Mouse (Mus musculus) olfactory bulb, adult 2 months (tissue): ENCODE measurements around the gene Tom1. TPM values are rescaled to one million over a fixed set of nuclear protein-coding genes. Genes with fewer than 3 reads are reported as not detected.

ENCODE experiments used
- H3K27ac ChIP-seq: fragments of 200-500 bp; 2 replicates; pipeline ENCODE4 v1.5.1; 2012; ENCODE audit warnings: low read depth, low read length; ENCODE audit not compliant: insufficient read depth
- H3K4me1 ChIP-seq: fragments of 200-500 bp; 2 replicates; pipeline ENCODE4 v1.6.1; 2012; ENCODE audit warnings: low read length; ENCODE audit not compliant: control insufficient read depth, insufficient read depth
- H3K4me3 ChIP-seq: fragments of 200-500 bp; 2 replicates; pipeline ENCODE4 v1.5.1; 2012; ENCODE audit warnings: mild to moderate bottlenecking, low read depth, low read length, moderate library complexity; ENCODE audit not compliant: insufficient read depth
- CTCF ChIP-seq: fragments of 200-500 bp; IDR thresholded peaks from 2 replicates; pipeline ENCODE4 v1.5.1; 2012; ENCODE audit warnings: low read depth, mild to moderate bottlenecking, low read length, moderate library complexity; ENCODE audit not compliant: insufficient read depth
- POLR2A ChIP-seq: fragments of 200-500 bp; IDR thresholded peaks from 2 replicates; pipeline ENCODE4 v1.6.1; 2012; ENCODE audit warnings: mild to moderate bottlenecking, low read depth, low read length, moderate library complexity; ENCODE audit not compliant: insufficient read depth
- WGBS: fragments of 180-500 bp; shearing (Covaris S2); methylation state at CpG from one replicate; pipeline ENCODE4 v1.1.7; 2018; 5-methylcytosine and 5-hydroxymethylcytosine counted together
- polyA plus RNA-seq: library from polyadenylated mRNA; stranded (reverse); fragments of >200 nt; gene quantifications from 2 replicates; pipeline ENCODE4 v1.2.4, GENCODE M21; 2012; ENCODE audit warnings: low replicate concordance; ENCODE audit not compliant: missing spikeins, insufficient read depth, insufficient read length

Gene Tom1
- polyA plus RNA-seq, 1 experiment: 280 TPM

DNA sequence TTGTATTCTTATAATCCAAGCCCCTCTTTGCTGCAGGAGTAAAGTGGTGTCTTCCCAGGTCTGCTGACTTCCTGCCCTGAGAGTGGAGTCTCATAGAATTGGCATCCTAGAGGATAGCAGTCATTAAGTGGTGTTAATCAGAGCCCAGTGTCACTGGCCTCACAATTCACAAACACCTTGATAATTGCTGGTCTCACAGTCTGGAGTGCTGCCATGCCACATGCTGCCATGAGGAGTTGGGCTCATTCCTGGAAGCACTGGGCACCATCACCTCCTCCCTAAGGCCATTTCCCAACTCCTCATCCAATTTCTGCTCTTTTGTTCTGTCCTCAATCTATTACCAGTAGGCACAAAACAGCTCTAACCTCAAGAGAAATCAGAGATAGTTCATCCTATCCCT is 2.1 kb downstream of the Tom1 start:
- H3K4me3 ChIP-seq: no peak overlapping the region
- TF ChIP-seq CTCF: no peak
- no peak overlapping the region for H3K27ac ChIP-seq
- 0 out of 2 replicates have a peak, but pooled peaks cover 3% of the 10 kb centered on the region for H3K4me1 ChIP-seq

DNA sequence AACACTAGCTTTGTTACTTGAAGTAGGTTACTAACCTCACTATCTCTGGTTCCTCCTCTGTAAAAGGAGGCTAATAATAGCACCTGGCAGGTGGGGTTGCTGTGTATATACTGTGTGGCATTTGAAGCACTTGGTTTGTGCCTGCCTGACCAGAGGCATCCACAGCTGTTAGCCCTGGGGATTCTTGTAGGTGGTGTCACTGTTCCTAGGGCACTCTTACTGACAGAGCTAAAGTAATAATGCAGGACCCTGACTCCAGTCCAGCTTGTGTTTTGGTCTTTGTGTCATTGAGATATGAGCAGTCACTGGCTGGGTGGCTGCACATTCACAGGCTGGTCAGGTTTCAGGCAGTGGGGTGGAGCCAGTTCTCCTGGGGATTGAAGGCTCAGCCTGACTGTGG is 5.0 kb downstream of the Tom1 start:
- Histone ChIP-seq H3K4me3 (no peak overlapping the region), H3K4me1 (no peaks in the 10 kb centered on the region), H3K27ac (no peak overlapping the region)
- TF ChIP-seq POLR2A (no peak), CTCF (no peak)

DNA sequence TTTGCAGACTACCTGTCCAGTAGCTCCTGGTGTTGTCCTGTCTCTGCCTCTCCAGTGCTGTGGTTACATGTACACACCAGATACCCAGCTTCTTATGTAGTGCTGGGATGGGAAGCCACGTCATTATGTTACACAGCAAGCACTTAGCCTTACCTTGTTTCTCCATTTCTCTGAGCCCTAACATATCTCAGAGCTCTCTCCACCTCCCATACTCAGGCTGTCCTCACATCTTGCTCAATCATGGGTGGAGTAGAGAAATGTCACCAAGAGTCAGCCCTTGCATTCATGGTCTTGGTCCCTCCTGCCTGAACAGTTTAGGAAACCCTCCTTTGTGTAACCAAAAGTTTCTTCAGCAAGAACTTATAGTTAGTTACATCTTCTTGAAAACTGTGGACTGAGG is 6.2 kb downstream of the Tom1 start:
- Histone ChIP-seq H3K27ac (no peak overlapping the region), H3K4me3 (no peak overlapping the region), H3K4me1 (no peaks in the 10 kb centered on the region)
- WGBS: 97% methylated on average over 1 of the region's 1 CpGs
- TF ChIP-seq POLR2A (no peak), CTCF (no peak)

DNA sequence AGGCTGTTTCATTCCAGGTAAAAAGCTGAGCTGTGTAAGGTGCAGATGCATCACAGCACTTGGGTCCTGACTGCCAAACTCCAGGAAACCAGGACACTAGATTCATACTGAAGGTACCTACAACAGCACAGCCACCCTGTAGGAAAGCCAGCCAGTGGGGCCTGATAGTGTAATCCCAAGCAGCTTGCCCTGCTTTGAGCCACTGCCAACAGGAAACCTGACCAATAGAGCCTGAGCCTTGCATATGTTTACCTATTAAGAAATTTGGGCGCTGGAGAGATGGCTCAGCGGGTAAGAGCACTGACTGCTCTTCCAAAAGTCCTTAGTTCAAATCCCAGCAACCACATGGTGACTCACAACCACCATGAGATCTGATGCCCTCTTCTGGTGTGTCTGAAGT is 8.7 kb downstream of the Tom1 start:
- TF ChIP-seq CTCF (no peak), POLR2A (no peak)
- 86% methylated on average over 2 of the region's 2 CpGs for WGBS
- Histone ChIP-seq H3K4me3 (no peak overlapping the region), H3K27ac (no peak overlapping the region), H3K4me1 (no peaks in the 10 kb centered on the region)

DNA sequence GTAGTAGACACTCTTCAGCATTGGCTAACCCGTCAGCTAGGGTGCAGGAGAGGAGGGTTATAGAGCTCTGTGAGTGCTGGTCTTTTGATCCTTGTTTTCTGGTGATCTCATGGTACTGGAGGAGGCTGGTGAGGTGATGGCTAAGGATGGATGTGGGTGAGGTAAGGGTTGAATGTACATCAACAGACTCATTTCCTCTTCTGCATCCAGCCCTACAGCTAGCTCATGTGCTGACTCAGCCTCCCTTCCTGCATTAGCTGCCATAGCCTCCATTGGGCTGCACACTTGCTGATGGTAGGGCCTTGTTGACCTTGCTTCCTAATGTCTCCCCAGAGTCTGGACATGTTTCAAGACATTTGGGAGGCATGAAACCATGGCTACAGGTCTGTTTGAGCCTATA is 9.5 kb downstream of the Tom1 start:
- WGBS: 100% methylated on average over 1 of the region's 1 CpGs
- TF ChIP-seq CTCF: no peak
- no peak for TF ChIP-seq POLR2A
- Histone ChIP-seq H3K4me3 (no peak overlapping the region), H3K27ac (no peak overlapping the region), H3K4me1 (no peaks in the 10 kb centered on the region)

DNA sequence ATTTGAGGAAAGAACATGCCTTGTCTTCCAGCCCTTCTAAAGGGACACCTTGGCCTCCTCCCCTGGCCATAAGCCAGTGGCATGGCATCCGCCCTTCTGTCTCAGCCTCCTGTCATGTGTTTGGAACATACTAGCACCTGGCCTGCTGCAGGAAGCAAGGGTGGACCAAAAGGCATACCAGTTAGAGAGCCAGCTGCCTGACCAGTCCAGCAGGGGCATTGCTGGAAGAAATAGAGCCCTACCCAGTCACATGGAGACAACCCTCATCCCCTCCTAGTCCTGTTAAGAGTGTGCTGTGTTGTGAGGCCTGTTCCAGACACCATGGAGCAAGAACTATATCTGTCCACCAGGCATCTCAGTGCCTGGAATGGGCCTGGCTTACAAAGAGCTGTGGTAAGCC is 12.8 kb downstream of the Tom1 start:
- Histone ChIP-seq H3K27ac (no peak overlapping the region), H3K4me3 (no peak overlapping the region), H3K4me1 (no peaks in the 10 kb centered on the region)
- WGBS: 86% methylated on average over 1 of the region's 1 CpGs
- no peak for TF ChIP-seq POLR2A
- TF ChIP-seq CTCF: no peak

DNA sequence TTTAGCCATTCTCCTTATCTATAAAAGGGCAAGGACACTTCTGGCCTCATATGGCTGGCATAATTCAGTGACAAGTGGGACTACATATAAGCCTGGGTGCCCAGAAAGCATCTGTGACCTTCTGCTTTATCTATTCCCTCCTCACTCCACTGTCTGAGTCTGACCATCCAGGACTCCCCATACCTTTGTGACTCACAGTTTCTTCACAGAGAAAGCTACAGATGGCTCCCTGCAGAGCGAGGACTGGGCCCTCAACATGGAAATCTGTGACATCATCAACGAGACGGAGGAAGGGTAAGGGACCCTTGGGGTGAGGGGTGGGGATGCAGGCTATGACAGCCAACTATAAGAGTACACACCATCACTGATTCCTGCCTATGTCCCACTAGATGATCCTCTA is 14.3 kb downstream of the Tom1 start:
- no peak for TF ChIP-seq POLR2A
- TF ChIP-seq CTCF: no peak
- Histone ChIP-seq H3K4me1 (no peaks in the 10 kb centered on the region), H3K4me3 (no peak overlapping the region), H3K27ac (no peak overlapping the region)
- 92% methylated on average over 3 of the region's 3 CpGs for WGBS

DNA sequence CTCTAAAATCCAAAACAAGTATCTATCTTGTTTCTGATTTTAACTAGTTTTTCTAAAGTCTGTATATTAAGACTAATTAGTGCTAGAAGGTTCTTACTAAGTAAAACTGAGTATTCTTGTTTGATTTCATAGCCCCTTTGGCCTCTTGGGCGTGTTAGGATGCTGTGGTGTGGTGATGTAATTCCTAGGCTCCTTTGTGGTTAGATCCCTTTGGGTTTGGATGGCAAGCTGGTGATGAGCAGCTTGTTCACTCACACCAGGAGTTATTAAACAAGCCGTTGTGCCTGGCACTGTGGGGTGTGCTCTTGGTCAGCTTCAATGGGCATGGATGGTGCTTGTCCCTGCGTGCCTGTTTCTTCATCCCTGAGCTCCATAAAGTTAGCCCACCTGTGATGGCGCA is 19.8 kb downstream of the Tom1 start:
- Histone ChIP-seq H3K4me1 (no peaks in the 10 kb centered on the region), H3K4me3 (no peak overlapping the region), H3K27ac (no peak overlapping the region)
- no peak for TF ChIP-seq POLR2A
- TF ChIP-seq CTCF: no peak
- WGBS: 88% methylated on average over 4 of the region's 4 CpGs

DNA sequence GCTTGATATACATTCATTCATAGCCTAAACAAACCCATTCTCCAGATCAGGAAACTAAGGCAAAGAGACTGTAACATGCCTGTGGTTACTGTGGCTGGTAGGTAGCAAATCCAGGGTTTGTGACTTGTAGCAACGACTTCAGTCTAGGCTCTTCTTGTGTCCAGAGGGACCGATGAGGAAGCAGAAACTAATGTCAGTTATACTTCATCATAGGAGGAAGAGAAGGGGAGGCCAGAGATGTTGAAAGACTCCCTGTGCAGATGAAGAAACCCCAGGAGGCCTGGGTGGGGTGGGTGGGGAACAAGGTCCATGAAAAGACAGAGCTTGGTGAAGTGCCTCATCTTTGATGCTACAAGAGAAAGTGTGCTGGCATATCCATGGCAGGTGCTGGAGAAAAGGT is 22.2 kb downstream of the Tom1 start:
- no peak overlapping the region for H3K4me3 ChIP-seq
- no peak for TF ChIP-seq CTCF
- TF ChIP-seq POLR2A: no peak
- H3K27ac ChIP-seq: no peak overlapping the region
- 95% methylated on average over 2 of the region's 2 CpGs for WGBS
- no peaks in the 10 kb centered on the region for H3K4me1 ChIP-seq

DNA sequence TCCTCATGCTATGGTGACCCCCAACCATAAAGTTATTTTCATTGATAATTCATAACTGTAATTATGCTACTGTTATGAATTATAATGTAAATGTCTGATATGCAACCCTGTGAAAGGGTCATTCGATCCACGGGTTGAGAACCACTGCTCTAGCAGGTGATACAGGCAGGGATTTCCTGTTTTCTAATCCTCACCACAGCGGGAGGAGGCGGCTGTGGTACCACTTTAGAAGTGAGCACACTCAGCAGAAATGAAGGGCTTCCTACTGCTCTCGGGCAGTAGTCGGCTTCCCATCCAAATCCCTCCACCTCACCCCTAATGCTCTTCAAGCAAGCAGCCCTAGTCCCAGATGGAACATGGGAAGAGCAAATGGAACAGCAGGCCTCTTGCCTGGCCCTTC is 26.5 kb downstream of the Tom1 start:
- Histone ChIP-seq H3K4me1 (no peaks in the 10 kb centered on the region), H3K4me3 (no peak overlapping the region), H3K27ac (no peak overlapping the region)
- TF ChIP-seq CTCF (no peak), POLR2A (no peak)
- 89% methylated on average over 6 of the region's 6 CpGs for WGBS
